Mouse (Mus musculus) erythroblast, adult 5-6 weeks (primary cell): ENCODE results near the gene Prm2. TPM values are rescaled to one million over a fixed set of nuclear protein-coding genes. Genes with fewer than 3 reads are reported as not detected.

ENCODE experiments used
- total RNA-seq, 2 experiments: library from RNA; stranded (forward) in 1 of 2; stranded (reverse) in 1 of 2; fragments of 150-400 nt in 1 of 2; fragments of 200-764, 138-1000 nt in 1 of 2; gene quantifications; 2 replicates each; pipeline versions ENCODE4 v1.2.3 to v1.2.4; 2015 to 2017; ENCODE audit warnings: low replicate concordance in 2 of 2

Gene Prm2
- total RNA-seq, 2 experiments from 2014 or later, result not detected

Other genes starting within 250 kb of the Prm2 start
- gene Socs1, start 10.6 kb downstream of the Prm2 start, total RNA-seq (2015; ENCODE audit: low replicate concordance), result 0.84 TPM in 1 of 2 replicates, not detected in the other
- 0.56 and 1.2 TPM in 2 replicates for gene Socs1, start 10.6 kb downstream of the Prm2 start, total RNA-seq (2017; ENCODE audit: low replicate concordance)
- not detected in 2 replicates for gene Tnp2, start 7.5 kb downstream of the Prm2 start, total RNA-seq (2015; ENCODE audit: low replicate concordance)
- gene Tnp2, start 7.5 kb downstream of the Prm2 start, total RNA-seq (2017; ENCODE audit: low replicate concordance), result not detected in 2 replicates
- gene Prm3, start 5.2 kb downstream of the Prm2 start, total RNA-seq (2015; ENCODE audit: low replicate concordance), result not detected in 2 replicates
- not detected in 2 replicates for gene Prm3, start 5.2 kb downstream of the Prm2 start, total RNA-seq (2017; ENCODE audit: low replicate concordance)
- gene Prm1, start 9.7 kb upstream of the Prm2 start, total RNA-seq (2015; ENCODE audit: low replicate concordance), result not detected in 2 replicates
- gene Prm1, start 9.7 kb upstream of the Prm2 start, total RNA-seq (2017; ENCODE audit: low replicate concordance), result not detected in 2 replicates
- not detected in 2 replicates for gene Gm11172, start 16.8 kb upstream of the Prm2 start, total RNA-seq (2015; ENCODE audit: low replicate concordance)
- gene Gm11172, start 16.8 kb upstream of the Prm2 start, total RNA-seq (2017; ENCODE audit: low replicate concordance), result not detected in 2 replicates
- 0.96 and 3.8 TPM in 2 replicates for gene Rmi2, start 38.9 kb upstream of the Prm2 start, total RNA-seq (2015; ENCODE audit: low replicate concordance)
- 1.3 and 2.1 TPM in 2 replicates for gene Rmi2, start 38.9 kb upstream of the Prm2 start, total RNA-seq (2017; ENCODE audit: low replicate concordance)